Mouse (Mus musculus) R1 (cell line): ENCODE measurements around the gene Grk3.

Experiments
- DNase-seq: peaks from one replicate; pipeline ENCODE4 v3.0.0-alpha.2; 2018; ENCODE audit warnings: low read depth, low spot score

Grk3 gene

DNA sequence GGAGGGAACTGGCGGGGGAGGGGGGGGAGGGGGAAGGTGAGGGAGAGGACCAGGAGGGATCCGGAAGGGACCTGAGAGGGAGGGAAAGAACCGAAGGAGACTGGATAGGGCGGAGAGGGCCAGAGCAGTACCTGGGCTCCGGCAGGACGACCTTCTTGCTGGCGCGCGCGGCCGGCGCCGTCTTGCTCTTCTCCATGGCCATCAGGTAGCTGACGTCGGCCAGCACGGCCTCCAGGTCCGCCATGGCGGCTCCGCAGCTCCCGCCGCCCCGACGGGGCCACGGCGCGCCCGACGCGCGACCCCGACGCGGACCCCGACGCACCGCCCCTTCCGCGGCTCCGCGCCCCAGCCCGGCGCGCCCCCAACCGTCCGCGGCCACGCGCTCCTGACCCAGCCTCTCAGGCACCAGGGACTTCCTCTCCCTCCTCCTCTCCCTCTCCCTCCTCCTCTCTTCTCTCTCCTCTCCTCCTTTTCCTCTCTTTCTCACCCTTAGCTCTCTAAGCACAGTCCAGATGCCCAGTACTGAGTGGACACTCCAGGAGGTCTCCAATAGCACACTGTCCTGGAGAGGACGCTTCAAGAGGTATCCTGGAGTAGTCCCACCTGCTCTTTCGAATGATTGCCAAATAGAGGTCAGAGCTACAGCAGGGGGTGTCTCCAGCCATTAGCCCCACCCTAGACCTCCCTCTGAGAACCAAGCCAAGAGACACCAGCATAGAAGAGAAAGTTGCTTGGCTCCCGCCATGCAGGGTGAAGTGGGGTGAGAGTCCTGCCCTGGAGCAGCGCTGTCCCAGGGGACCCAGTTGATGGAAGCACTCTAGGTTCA lies at the start of gene Grk3:
Grk3 (minus strand) TSS at position 556 of the 826 bp plus-strand sequence.
- peak; percentile 71 for DNase-seq

DNA sequence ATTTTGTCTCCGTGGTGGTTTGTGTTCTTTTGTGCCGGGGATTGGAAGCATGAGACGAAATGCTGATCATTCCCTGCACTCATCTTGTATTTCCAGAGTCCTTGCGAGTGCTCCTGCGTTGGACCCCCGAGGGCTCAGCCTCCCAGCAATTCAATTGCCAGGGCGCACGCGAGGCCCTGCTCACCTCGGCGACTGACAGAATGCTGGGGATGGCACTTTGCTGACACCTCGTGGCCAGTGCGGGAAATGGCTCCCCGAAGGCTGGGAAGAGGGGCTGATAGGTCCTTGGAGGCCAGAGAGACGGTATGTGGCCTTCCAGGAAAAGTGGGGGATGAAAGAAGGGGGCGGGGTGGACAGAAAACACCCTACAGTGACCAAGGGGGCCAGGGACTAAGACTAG lies 38.7 kb upstream of the Grk3 start:
- DNase-seq = peak; percentile 69

DNA sequence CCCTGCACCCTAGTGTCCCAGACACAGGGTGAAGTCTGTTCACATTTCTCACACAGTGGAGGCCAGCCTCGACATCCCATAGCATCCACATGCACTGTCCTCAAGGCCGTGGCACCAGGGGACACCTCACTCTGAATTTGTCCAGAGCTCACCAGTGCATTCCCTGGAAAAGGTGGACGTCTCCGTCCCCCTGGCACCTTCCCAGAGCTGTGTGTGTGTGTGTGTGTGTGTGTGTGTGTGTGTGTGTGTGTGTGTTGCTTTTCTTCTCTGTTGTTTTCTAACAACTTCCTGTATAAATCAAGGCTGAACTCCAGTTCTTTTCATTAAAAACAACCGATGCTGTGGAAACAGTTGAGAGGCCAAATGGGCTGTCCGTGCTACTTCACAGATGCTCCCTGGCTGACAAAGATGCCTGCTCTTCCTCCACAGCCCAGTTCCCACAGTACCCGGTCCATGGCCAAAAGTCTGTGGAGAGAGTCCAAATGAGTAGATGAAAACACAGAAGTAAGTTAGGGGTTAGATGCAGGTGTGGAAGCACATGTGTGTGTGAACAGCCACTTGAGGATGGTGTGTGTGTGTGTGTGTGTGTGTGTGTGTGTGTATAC lies 35.1 kb upstream of the Grk3 start:
- no peak for DNase-seq

DNA sequence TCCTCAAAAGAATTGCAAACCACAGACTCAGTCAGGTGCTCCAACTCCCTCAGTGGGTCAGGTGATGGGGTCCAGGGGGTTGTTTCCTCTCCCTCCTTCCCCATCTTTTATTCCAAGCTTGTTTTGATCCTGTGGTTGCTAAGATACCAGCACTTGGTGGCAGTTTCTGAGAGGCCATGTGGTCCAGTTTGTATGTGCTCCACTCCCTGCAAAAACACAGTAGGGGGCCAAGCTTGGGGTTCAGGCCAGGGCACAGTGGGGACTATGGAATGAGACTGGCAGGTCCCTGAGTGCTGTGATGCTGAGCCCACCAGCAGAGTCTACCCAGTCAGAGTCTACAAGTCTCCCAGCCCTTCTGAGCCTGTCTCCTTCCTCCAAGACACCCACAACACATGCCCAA lies 34.3 kb upstream of the Grk3 start:
- DNase-seq = no peak

- DNase-seq = peak; percentile 51
Observed at GRCm38 (mm10) chr5:113045511-113046273, 30.1 kb upstream of the Grk3 start.

GRCm38 (mm10) chr5:113043531-113043930 lies 27.9 kb upstream of the Grk3 start:
- no peak for DNase-seq

- DNase-seq = no peak
Observed at GRCm38 (mm10) chr5:113041567-113042071, 26.0 kb upstream of the Grk3 start.

- DNase-seq = no peak
Observed at GRCm38 (mm10) chr5:113040776-113041175, 25.2 kb upstream of the Grk3 start.

DNA sequence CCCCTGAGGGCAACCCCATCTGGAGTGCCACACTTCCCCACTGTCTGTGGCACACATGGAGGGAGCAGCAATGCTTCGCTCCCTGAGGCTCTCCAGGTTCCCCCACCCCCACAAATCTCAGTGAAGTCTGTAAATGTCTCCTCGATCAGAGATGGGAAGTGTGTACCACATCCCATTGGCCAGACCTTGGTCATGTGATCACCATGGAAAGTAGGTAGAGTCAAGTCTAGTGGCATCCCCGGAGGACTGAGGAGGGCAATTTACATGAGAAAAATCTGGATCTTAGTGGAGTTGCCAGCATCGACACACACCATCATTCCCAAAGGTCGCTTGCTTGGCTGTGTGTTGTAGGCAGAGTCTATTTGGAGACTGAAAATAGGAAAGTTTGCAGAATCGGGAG lies 23.0 kb upstream of the Grk3 start:
- peak; percentile 49 for DNase-seq

DNA sequence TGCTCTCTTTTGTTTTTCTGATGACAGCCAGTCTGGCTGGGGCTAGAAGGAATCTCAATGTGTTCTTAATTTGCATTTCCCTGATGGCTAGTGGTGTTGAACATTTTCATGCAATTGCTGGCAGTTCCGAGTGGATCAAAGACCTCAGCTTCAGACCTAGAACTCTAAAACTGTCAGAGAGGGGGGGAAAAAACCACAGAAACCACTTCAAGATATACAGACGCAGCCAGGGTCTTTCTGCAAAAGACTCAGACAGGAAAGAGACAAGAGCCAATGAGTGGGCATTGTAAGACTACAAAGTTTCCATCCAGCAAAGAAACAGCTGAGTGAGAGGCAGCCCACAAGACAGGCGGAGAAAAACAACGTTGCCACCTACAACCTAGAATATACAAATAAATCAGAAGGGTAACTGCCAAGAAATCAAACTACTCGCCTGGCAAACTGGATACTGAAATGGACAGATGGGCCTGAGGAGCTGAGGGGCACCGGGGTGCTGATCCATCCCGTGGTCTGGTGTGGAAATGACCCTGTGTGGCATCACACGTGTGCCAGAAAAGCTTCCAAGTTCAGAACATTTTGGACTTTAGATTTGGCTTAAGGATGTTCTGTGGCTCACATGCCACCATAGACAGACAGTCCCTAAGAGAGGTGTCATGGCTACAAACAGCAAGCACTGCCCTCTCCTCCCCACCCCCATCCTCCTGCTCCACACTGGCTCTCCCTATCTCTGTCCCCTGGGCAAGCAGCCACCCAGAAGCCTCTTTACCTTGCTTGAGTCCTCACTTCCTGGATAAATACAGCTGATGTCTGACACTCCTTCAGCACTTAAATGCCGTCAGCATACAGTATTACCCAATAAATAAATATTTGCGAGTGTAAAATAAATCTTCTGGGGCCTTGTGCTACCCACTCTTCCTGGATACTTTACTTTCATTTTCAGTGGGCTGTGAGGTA lies 19.8 kb upstream of the Grk3 start:
- DNase-seq = peak; percentile 30

DNA sequence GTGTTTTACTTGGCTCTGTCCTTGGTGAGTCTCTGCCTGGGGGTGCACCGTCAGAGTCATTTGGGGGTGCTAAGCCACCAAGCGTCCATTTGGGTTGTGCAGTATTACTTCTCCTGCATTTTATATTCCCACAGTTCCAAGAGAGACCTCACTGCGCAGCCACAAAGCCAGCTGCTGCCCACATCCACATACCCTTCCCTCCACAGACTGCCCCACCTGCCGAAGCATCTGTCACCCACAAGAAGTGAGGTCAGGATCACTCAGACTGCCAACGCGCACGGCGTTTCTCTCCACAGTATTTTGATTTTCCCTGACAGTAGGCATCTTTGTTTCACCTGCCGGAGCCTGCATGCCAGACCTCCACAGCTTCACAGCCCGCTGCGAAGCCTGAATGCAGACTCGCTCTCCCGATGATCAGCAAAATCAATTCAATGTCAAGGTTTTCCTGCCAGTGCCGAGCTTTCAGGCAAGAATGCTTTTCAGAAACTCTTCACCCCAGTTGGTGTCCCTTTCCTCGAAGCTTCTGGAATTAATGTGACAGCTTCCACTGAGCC lies 15.7 kb upstream of the Grk3 start:
- DNase-seq = no peak

DNA sequence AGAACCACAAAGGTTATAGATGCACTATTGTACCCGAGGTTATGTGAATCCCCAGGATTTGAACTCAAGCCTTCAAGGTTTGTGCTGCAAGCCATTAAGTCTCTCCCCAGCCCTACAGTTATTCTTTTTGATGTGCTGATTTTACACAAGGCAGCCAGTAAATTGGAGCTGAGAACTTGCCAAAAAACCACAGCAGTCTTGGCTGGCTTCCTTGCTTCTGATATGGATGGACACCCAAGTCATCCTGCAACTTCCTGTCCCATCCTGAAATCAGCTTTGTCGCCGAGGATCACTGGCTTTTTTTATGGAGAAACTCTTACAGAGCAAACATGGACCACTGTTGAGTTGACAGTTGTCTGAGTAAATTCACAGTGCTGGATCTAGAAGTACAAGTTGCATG lies 14.5 kb upstream of the Grk3 start:
- DNase-seq = no peak

DNA sequence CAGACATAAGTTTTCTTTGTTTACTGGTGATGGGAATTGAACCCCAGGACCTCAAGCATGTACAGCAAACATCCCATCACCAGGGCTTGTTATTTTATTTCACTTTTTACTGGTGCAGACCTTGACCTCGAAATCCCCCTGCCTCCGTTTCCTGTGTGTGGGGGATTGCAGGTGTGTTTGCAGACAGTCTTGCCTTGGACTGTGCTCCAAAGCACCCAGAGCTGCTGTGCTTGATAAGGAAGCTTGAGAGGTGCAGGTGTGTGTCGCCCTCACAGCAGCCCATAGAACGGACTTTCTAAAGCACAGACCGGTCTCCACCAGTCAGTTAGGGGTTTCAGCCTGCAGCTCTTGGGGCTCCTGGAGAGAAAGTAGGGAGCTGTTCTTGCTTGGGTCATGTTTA lies 11.1 kb upstream of the Grk3 start:
- no peak for DNase-seq

- DNase-seq = no peak
Observed at GRCm38 (mm10) chr5:113024154-113024764, 8.7 kb upstream of the Grk3 start.

DNA sequence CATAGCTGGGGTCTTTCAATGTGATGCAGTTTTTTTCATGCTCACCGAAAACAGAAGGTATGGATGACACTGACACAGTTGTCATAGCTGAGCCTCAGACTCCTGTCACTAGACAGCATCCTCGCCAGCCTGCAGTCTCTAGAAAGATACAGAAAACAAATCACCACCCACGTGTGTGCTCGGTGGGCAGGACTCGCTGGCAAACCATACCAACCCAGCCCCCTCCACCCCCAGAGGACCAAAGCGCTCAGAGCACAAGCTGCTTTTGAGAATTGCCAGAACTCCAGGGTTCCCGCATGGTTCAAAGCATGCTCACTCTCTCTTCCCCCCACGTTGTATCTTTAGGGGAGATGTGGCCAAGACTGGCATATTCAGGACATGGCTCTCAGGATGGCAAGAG lies 2.6 kb upstream of the Grk3 start:
- DNase-seq = no peak

GRCm38 (mm10) chr5:113017004-113017403 lies 1.4 kb upstream of the Grk3 start:
- no peak for DNase-seq

GRCm38 (mm10) chr5:113014808-113015235 lies 769 bp downstream of the Grk3 start:
- peak; percentile 27 for DNase-seq

GRCm38 (mm10) chr5:113014111-113014807 lies 1.3 kb downstream of the Grk3 start:
- no peak for DNase-seq

- DNase-seq = no peak
Observed at GRCm38 (mm10) chr5:113011926-113012325, 3.7 kb downstream of the Grk3 start.
